Mouse (Mus musculus): Measurements from ENCODE around the gene Ndn.

- TF ChIP-seq POLR2A (IDR thresholded peaks at IDR 0.05; ENCODE audit: low read depth, low read length): no peak
- no peak for TF ChIP-seq CTCF (IDR thresholded peaks at IDR 0.05; ENCODE audit: borderline replicate concordance, insufficient read depth, low read length)
Measured at GRCm38 (mm10) chr7:62345411-62345810, 958 bp upstream of the Ndn start.

Data from embryonic fibroblast, embryonic 13.5 days (primary cell).